Mouse (Mus musculus): ENCODE measurements around the gene Dnajc19. TPM values are rescaled to one million over a fixed set of nuclear protein-coding genes. Genes with fewer than 3 reads are reported as not detected.
A peak's percentile ranks its signal among the peaks of the same experiment; 100 is the strongest.

Dnajc19 gene
- polyA plus RNA-seq, 1 experiment from 2014 or later, result 138 TPM

GRCm38 (mm10) chr3:34020382-34021258 lies 60.5 kb downstream of the Dnajc19 start:
- peak overlapping the region; percentile 68 for H3K4me2 ChIP-seq (ENCODE audit: low read length)
- peak overlapping the region; percentile 96 for H3K9ac ChIP-seq (replicated peaks; ENCODE audit: low read length)
- H3K27me3 ChIP-seq (ENCODE audit: control insufficient read depth, insufficient read depth, low read length), result no peaks in the 10 kb centered on the region
- peaks cover 14% of the 10 kb centered on the region for H3K4me1 ChIP-seq (ENCODE audit: control insufficient read depth, insufficient read depth, low read length)
- H3K4me3 ChIP-seq (replicated peaks; ENCODE audit: low read depth, low read length), result peak overlapping the region; percentile 96
- ATAC-seq (ENCODE audit: low FRiP score, low TSS enrichment), result peak; percentile 69
- DNase-seq, result peak; percentile 50
- H3K36me3 ChIP-seq (ENCODE audit: control insufficient read depth, insufficient read depth, low read length), result no peaks in the 10 kb centered on the region
- 0% methylated on average over 47 of the region's 70 CpGs for WGBS
- H3K27ac ChIP-seq (replicated peaks; ENCODE audit: low read depth, low read length), result peak overlapping the region; percentile 93
- no peaks in the 10 kb centered on the region for H3K9me3 ChIP-seq (ENCODE audit: control insufficient read depth, low read length)

GRCm38 (mm10) chr3:34019540-34020381 lies 61.4 kb downstream of the Dnajc19 start, which contains the start of gene Fxr1:
Fxr1 (plus strand) TSS chr3:34019943.
- Histone ChIP-seq H3K9ac (replicated peaks; ENCODE audit: low read length) (peak within 1 kb of the TSS; percentile 96), H3K4me2 (ENCODE audit: low read length) (peak within 1 kb of the TSS; percentile 68), H3K4me1 (ENCODE audit: control insufficient read depth, insufficient read depth, low read length) (peaks cover 14% of the 10 kb centered on the region), H3K4me3 (replicated peaks; ENCODE audit: low read depth, low read length) (peak within 1 kb of the TSS; percentile 96), H3K27ac (replicated peaks; ENCODE audit: low read depth, low read length) (peak within 1 kb of the TSS; percentile 93), H3K9me3 (ENCODE audit: control insufficient read depth, low read length) (no peaks in the 10 kb centered on the region), H3K27me3 (ENCODE audit: control insufficient read depth, insufficient read depth, low read length) (no peaks in the 10 kb centered on the region), H3K36me3 (ENCODE audit: control insufficient read depth, insufficient read depth, low read length) (no peaks in the 10 kb centered on the region)
- DNase-seq, result peak; percentile 94
- under 1% methylated on average over 67 of the region's 97 CpGs for WGBS
- peak; percentile 94 for ATAC-seq (ENCODE audit: low FRiP score, low TSS enrichment)

- no peak overlapping the region for H3K9ac ChIP-seq (replicated peaks; ENCODE audit: low read length)
- H3K36me3 ChIP-seq (ENCODE audit: control insufficient read depth, insufficient read depth, low read length), result no peaks in the 10 kb centered on the region
- 89% methylated on average over 6 of the region's 6 CpGs for WGBS
- no peak overlapping the region for H3K4me2 ChIP-seq (ENCODE audit: low read length)
- ATAC-seq (ENCODE audit: low FRiP score, low TSS enrichment) (no peak), DNase-seq (no peak)
- H3K27ac ChIP-seq (replicated peaks; ENCODE audit: low read depth, low read length), result no peak overlapping the region
- H3K4me1 ChIP-seq (ENCODE audit: control insufficient read depth, insufficient read depth, low read length), result no peaks in the 10 kb centered on the region
- no peaks in the 10 kb centered on the region for H3K27me3 ChIP-seq (ENCODE audit: control insufficient read depth, insufficient read depth, low read length)
- no peak overlapping the region for H3K4me3 ChIP-seq (replicated peaks; ENCODE audit: low read depth, low read length)
- no peaks in the 10 kb centered on the region for H3K9me3 ChIP-seq (ENCODE audit: control insufficient read depth, low read length)
Measured at GRCm38 (mm10) chr3:34008191-34008590, 72.9 kb downstream of the Dnajc19 start.

GRCm38 (mm10) chr3:34007611-34008010 lies 73.5 kb downstream of the Dnajc19 start:
- no peak for DNase-seq
- Histone ChIP-seq H3K4me3 (replicated peaks; ENCODE audit: low read depth, low read length) (no peak overlapping the region), H3K27me3 (ENCODE audit: control insufficient read depth, insufficient read depth, low read length) (no peaks in the 10 kb centered on the region), H3K4me2 (ENCODE audit: low read length) (no peak overlapping the region), H3K9ac (replicated peaks; ENCODE audit: low read length) (no peak overlapping the region), H3K9me3 (ENCODE audit: control insufficient read depth, low read length) (no peaks in the 10 kb centered on the region), H3K27ac (replicated peaks; ENCODE audit: low read depth, low read length) (no peak overlapping the region), H3K36me3 (ENCODE audit: control insufficient read depth, insufficient read depth, low read length) (no peaks in the 10 kb centered on the region), H3K4me1 (ENCODE audit: control insufficient read depth, insufficient read depth, low read length) (no peaks in the 10 kb centered on the region)
- no peak for ATAC-seq (ENCODE audit: low FRiP score, low TSS enrichment)
- 47% methylated on average over 4 of the region's 4 CpGs for WGBS

- Histone ChIP-seq H3K27me3 (ENCODE audit: control insufficient read depth, insufficient read depth, low read length) (no peaks in the 10 kb centered on the region), H3K4me2 (ENCODE audit: low read length) (no peak overlapping the region), H3K9ac (replicated peaks; ENCODE audit: low read length) (no peak overlapping the region), H3K27ac (replicated peaks; ENCODE audit: low read depth, low read length) (no peak overlapping the region), H3K4me1 (ENCODE audit: control insufficient read depth, insufficient read depth, low read length) (no peaks in the 10 kb centered on the region), H3K36me3 (ENCODE audit: control insufficient read depth, insufficient read depth, low read length) (no peaks in the 10 kb centered on the region), H3K4me3 (replicated peaks; ENCODE audit: low read depth, low read length) (no peak overlapping the region), H3K9me3 (ENCODE audit: control insufficient read depth, low read length) (no peaks in the 10 kb centered on the region)
- DNase-seq (no peak), ATAC-seq (ENCODE audit: low FRiP score, low TSS enrichment) (no peak)
- 70% methylated on average over 3 of the region's 3 CpGs for WGBS
Measured at GRCm38 (mm10) chr3:34006824-34007223, 74.3 kb downstream of the Dnajc19 start.

- Histone ChIP-seq H3K27me3 (ENCODE audit: control insufficient read depth, insufficient read depth, low read length) (no peaks in the 10 kb centered on the region), H3K4me3 (replicated peaks; ENCODE audit: low read depth, low read length) (no peak overlapping the region), H3K4me2 (ENCODE audit: low read length) (no peak overlapping the region), H3K4me1 (ENCODE audit: control insufficient read depth, insufficient read depth, low read length) (no peaks in the 10 kb centered on the region), H3K9ac (replicated peaks; ENCODE audit: low read length) (no peak overlapping the region), H3K9me3 (ENCODE audit: control insufficient read depth, low read length) (no peaks in the 10 kb centered on the region), H3K36me3 (ENCODE audit: control insufficient read depth, insufficient read depth, low read length) (no peaks in the 10 kb centered on the region), H3K27ac (replicated peaks; ENCODE audit: low read depth, low read length) (no peak overlapping the region)
- DNase-seq (no peak), ATAC-seq (ENCODE audit: low FRiP score, low TSS enrichment) (no peak)
- 29% methylated on average over 2 of the region's 2 CpGs for WGBS
Measured at GRCm38 (mm10) chr3:34006301-34006700, 74.8 kb downstream of the Dnajc19 start.

Other genes starting within 250 kb of the Dnajc19 start
- 16.8 and 16.9 TPM in 2 replicates for gene Ccdc39, start 237.0 kb downstream of the Dnajc19 start, polyA plus RNA-seq (2014; fragmentation: Nextera tagmentation; extraction: Ambion mirVana)
- gene Fxr1, start 61.4 kb downstream of the Dnajc19 start, polyA plus RNA-seq (2014; fragmentation: Nextera tagmentation; extraction: Ambion mirVana), result 39.8 and 44.3 TPM in 2 replicates